Mouse (Mus musculus) B cell, adult 67 days (primary cell): Measurements from ENCODE around the gene Atpaf1. TPM values are rescaled to one million over a fixed set of nuclear protein-coding genes. Genes with fewer than 3 reads are reported as not detected.

Experiments used
- total RNA-seq, 2 experiments: library from RNA; stranded (reverse); gene quantifications; 4 replicates each; pipeline ENCODE4 v1.2.4; 2023

The Atpaf1 gene
- total RNA-seq, result 10 to 100 TPM; 19.3 to 23.7 TPM

DNA sequence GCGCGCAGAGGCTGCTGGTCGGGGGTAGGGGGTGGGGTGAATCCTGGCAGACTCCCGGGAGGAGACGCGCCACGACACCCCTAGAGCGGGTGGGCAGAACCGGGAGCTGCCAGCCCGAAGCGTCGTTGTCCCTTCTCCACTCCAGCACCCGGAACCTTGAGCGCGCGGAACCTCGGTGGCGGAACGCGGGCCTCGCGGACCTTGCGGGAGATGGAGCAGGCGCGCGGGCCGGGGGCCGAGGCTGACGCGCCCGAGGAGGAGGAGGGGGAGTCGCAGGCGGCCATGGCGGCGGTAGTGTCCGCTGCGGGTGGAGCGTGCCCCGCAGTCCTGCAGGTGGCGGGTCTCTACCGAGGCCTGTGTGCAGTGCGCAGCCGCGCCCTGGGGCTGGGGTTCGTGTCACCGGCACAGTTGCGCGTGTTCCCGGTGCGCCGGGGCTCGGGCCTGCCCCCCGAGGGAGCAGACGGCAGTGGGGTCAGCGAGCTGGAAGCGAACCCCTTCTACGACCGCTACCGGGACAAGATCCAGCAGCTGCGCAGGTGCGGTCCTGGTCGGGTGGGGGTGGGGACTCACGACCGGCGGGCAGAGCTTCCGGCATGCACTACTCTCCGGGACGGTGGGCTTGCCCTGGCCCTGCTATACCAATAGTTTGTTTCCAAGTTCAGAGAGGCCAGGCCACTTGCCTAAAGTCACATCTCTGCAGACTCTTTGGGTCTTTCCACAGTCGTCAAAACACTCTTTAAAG, at the start of gene Atpaf1:
TSS of gene Atpaf1 (plus strand) at position 44 of the 742 bp plus-strand sequence.

GRCm38 (mm10) chr4:115737551-115738041, 47.0 kb upstream of the Atpaf1 start, which contains the start of gene Efcab14:
TSS of gene Efcab14 (plus strand) at chr4:115737744.

DNA sequence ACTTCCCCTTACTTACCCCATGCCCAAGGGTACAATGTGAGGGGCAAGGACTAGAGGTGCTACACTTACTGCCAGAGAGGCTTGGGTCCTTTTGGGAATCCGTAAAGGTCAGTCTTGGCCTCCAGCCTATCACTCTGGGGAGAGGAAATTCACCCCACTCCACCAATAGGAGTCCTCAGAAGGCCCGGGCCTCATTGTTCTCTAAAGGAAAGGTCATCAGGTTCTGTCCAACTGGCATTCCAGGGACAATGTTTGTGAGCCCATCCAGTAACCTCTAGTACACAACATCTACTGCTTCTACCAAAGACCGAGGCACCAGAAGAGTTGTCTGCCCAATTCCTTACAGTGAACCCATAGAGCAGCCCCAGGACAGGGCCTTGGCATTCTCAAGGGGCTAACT, 3.7 kb upstream of the Atpaf1 start, which contains the start of gene Tex38:
TSS of gene Tex38 (minus strand) at position 101 of the 400 bp plus-strand sequence.

DNA sequence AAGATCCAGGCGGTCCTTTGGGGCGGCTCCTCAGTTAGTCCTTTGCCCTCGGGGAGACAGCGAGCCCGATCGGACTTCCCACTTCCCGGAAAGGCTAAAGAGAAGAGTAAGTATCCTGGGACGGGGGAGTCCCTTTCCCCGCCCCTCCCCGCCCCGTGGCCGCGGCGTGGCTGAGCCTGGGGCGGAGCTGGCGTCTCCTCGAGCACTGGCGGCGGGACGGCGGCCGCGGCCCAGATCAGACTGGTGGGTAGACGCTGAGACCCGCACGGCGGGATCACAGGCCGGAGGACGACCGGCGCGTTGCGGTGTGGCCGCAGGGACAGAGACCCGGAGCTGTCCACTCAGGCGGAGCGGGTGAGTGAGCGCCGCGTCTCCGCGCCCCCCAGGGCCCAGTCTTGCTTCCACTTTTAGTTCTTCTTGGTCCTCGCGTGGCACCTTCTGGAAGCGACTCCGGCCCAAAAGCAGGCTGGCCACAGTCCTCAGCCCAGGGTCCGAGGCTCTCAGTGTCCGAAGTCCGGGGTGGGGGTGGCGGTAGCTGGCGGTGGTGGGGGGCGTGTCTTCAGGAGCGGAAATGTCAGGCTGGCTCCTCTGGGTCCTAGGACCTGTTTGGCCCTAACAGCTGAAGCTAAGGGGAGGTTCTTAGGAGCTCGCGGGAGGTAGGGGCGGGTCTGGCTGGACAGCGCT, 43.4 kb downstream of the Atpaf1 start, which contains the start of gene Mob3c:
TSS of gene Mob3c (plus strand) at position 205 of the 684 bp plus-strand sequence.

GRCm38 (mm10) chr4:115838696-115839641, 54.4 kb downstream of the Atpaf1 start, which contains the start of gene Mknk1:
TSS of gene Mknk1 (plus strand) at chr4:115839198.

Other genes with a start within 250 kb of the Atpaf1 start
- not detected for gene Cyp4a31, start 221.2 kb upstream of the Atpaf1 start, total RNA-seq
- not detected for gene Cyp4a32, start 183.8 kb upstream of the Atpaf1 start, total RNA-seq
- gene Cyp4b1, start 137.1 kb upstream of the Atpaf1 start, total RNA-seq, result not detected
- 10 to 100 TPM; 50.7 to 54.4 TPM for gene Efcab14, start 47.1 kb upstream of the Atpaf1 start, total RNA-seq
- gene Tex38, start 3.8 kb upstream of the Atpaf1 start, total RNA-seq, result not detected
- gene Mob3c, start 43.3 kb downstream of the Atpaf1 start, total RNA-seq, result 10 to 100 TPM; 17.2 to 19.4 TPM
- 10 to 100 TPM; 73.7 to 76.3 TPM for gene Mknk1, start 54.4 kb downstream of the Atpaf1 start, total RNA-seq
- under 1 TPM in 1 of 2 experiments, not detected in 1; 0.92 TPM for gene Kncn, start 99.6 kb downstream of the Atpaf1 start, total RNA-seq
- not detected for gene 6430628N08Rik, start 105.9 kb downstream of the Atpaf1 start, total RNA-seq
- gene Dmbx1, start 155.1 kb downstream of the Atpaf1 start, total RNA-seq, result not detected
- 10 to 100 TPM; 35.8 to 47.9 TPM for gene Faah, start 233.1 kb downstream of the Atpaf1 start, total RNA-seq